Mouse (Mus musculus) midbrain, embryonic 12.5 days (tissue): ENCODE results near the gene Aldh1a3. TPM values are rescaled to one million over a fixed set of nuclear protein-coding genes. Genes with fewer than 3 reads are reported as not detected.

Source experiments
- microRNA-seq: library from miRNA; unstranded; fragments of <30 nt; microRNA quantifications from one replicate; pipeline ENCODE4, GENCODE M21; 2017
- polyA plus RNA-seq: library from polyadenylated mRNA; unstranded; fragments of >200 nt; fragmentation: Nextera tagmentation; extraction: Ambion mirVana; gene quantifications from 2 replicates; pipeline ENCODE4 v1.2.1, GENCODE M21; 2016

Aldh1a3 gene
- polyA plus RNA-seq, 1 experiment from 2014 or later: 1.4 TPM

Small RNA genes within 50 kb of the gene (microRNA-seq; reads per million reads assigned to microRNA genes)
- gene Mir7057: not detected

Other genes with a start within 250 kb of the Aldh1a3 start
- not detected in 2 replicates for gene Gm10974, start 61.6 kb downstream of the Aldh1a3 start, polyA plus RNA-seq
- gene Lrrk1, start 39.2 kb downstream of the Aldh1a3 start, polyA plus RNA-seq: 5.0 and 6.9 TPM in 2 replicates